Mouse (Mus musculus): Measurements from ENCODE around the gene Ankrd33b. TPM values are rescaled to one million over a fixed set of nuclear protein-coding genes. Genes with fewer than 3 reads are reported as not detected.

The Ankrd33b gene
- polyA plus RNA-seq, 1 experiment from 2014 or later, result 3.0 TPM

- Histone ChIP-seq H3K36me3 (ENCODE audit: insufficient read depth) (no peaks in the 10 kb centered on the region), H3K4me1 (ENCODE audit: insufficient read depth) (peaks cover 10% of the 10 kb centered on the region; the same call in 1 of the 2 replicates), H3K9ac (no peak overlapping the region), H3K27me3 (ENCODE audit: insufficient read depth, low read length) (no peaks in the 10 kb centered on the region), H3K9me3 (ENCODE audit: low read depth, low read length) (no peaks in the 10 kb centered on the region), H3K4me3 (ENCODE audit: low read depth, low read length) (no peak overlapping the region), H3K27ac (ENCODE audit: low read depth) (no peak overlapping the region), H3K4me2 (no peak overlapping the region)
- no peak for TF ChIP-seq CTCF (IDR thresholded peaks at IDR 0.05; ENCODE audit: low read depth)
- DNase-seq, result no peak
- ATAC-seq (ENCODE audit: insufficient read depth), result no peak
- 67% methylated on average over 5 of the region's 5 CpGs for WGBS
These were observed 39.4 kb upstream of the Ankrd33b start for GRCm38 (mm10) chr15:31406881-31407280.

DNA sequence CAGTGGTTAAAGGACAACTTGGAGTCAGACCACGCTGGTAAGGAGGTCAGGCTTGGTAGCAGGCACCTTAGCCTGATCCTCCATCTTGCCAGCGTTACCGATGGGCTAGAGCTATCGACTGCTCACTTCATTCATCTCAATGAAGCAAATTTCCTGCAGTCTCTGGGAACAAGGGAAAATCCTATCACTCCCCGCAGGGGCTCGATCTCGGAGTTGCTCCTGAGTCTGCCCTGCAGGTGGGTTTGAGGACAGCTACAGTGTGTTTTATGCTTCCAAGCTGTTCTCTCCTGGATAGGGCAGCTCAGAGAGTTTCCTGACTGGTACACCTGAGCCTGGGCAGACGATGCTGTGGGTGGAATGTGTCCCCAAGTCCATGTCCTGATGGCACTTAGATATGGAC is 36.8 kb upstream of the Ankrd33b start:
- Histone ChIP-seq H3K36me3 (ENCODE audit: insufficient read depth) (no peaks in the 10 kb centered on the region), H3K27me3 (ENCODE audit: insufficient read depth, low read length) (no peaks in the 10 kb centered on the region), H3K4me1 (ENCODE audit: insufficient read depth) (peaks cover 10% of the 10 kb centered on the region; the same call in 1 of the 2 replicates), H3K9me3 (ENCODE audit: low read depth, low read length) (no peaks in the 10 kb centered on the region), H3K4me2 (no peak overlapping the region), H3K9ac (no peak overlapping the region), H3K4me3 (ENCODE audit: low read depth, low read length) (no peak overlapping the region), H3K27ac (ENCODE audit: low read depth) (no peak overlapping the region)
- 80% methylated on average over 8 of the region's 8 CpGs for WGBS
- TF ChIP-seq CTCF (IDR thresholded peaks at IDR 0.05; ENCODE audit: low read depth), result no peak
- ATAC-seq (ENCODE audit: insufficient read depth) (no peak), DNase-seq (no peak)

DNA sequence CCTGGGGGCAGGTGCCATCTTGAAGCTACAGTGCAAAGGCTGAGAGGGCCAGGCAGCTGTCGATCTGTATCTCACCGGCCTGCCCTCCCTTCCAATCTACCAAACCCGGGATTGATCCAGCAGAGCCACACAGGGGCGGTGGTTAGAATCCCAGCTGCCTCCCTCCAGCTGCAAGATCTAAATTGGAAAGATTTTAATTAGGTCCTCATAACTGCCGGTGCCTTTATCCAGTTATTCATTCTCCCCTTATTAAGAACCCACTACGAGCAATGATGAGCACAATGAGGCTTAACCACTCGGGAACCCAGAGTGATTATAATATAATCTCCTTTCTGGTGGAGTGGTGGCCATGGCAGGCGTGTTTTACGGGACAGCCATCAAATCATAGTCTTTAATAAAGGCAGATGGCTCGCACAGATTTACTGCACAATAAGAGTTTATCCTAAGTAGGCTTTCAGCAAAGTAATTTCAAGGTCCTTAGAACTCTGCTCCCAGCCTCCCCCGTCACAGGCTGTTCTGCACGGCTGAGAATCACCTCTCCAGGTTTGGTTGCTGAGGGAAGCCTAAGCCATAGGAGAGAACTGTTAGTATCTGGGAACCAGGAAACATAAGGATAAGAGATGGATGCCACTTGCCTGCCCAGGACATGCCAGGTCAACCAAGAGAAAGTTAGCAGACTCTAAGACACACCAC is 34.8 kb upstream of the Ankrd33b start:
- 83% methylated on average over 12 of the region's 12 CpGs for WGBS
- no peak for TF ChIP-seq CTCF (IDR thresholded peaks at IDR 0.05; ENCODE audit: low read depth)
- ATAC-seq (ENCODE audit: insufficient read depth) (no peak), DNase-seq (no peak)
- Histone ChIP-seq H3K4me1 (ENCODE audit: insufficient read depth) (peaks cover 6% of the 10 kb centered on the region; the same call in 1 of the 2 replicates), H3K4me2 (no peak overlapping the region), H3K27me3 (ENCODE audit: insufficient read depth, low read length) (no peaks in the 10 kb centered on the region), H3K4me3 (ENCODE audit: low read depth, low read length) (no peak overlapping the region), H3K9ac (no peak overlapping the region), H3K36me3 (ENCODE audit: insufficient read depth) (no peaks in the 10 kb centered on the region), H3K9me3 (ENCODE audit: low read depth, low read length) (no peaks in the 10 kb centered on the region), H3K27ac (ENCODE audit: low read depth) (no peak overlapping the region)

DNA sequence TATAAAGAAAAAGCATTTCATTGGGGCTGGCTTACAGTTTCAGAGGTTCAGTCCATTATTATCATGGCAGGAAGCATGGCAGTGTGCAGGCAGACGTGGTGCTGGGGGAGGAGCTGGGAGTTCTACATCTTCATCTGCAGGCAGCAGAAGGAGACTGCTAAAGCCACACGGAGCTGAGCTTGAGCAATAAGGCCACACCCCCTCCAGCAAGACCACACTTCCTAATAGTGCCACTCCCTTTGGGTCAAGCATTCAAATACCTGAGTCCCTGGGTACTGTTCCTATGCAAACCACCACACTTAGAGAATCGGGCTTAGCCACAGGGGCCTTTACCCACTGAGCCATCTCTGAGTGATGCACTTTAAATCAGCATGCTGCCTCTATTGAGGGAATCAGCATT is 33.4 kb upstream of the Ankrd33b start:
- no peak overlapping the region for H3K4me3 ChIP-seq (ENCODE audit: low read depth, low read length)
- ATAC-seq (ENCODE audit: insufficient read depth) (no peak), DNase-seq (no peak)
- 31% methylated on average over 3 of the region's 3 CpGs for WGBS
- no peaks in the 10 kb centered on the region for H3K9me3 ChIP-seq (ENCODE audit: low read depth, low read length)
- no peak overlapping the region for H3K4me2 ChIP-seq
- H3K9ac ChIP-seq, result no peak overlapping the region
- H3K27ac ChIP-seq (ENCODE audit: low read depth), result no peak overlapping the region
- H3K36me3 ChIP-seq (ENCODE audit: insufficient read depth), result no peaks in the 10 kb centered on the region
- no peaks in the 10 kb centered on the region for H3K4me1 ChIP-seq (ENCODE audit: insufficient read depth)
- no peaks in the 10 kb centered on the region for H3K27me3 ChIP-seq (ENCODE audit: insufficient read depth, low read length)
- no peak for TF ChIP-seq CTCF (IDR thresholded peaks at IDR 0.05; ENCODE audit: low read depth)

DNA sequence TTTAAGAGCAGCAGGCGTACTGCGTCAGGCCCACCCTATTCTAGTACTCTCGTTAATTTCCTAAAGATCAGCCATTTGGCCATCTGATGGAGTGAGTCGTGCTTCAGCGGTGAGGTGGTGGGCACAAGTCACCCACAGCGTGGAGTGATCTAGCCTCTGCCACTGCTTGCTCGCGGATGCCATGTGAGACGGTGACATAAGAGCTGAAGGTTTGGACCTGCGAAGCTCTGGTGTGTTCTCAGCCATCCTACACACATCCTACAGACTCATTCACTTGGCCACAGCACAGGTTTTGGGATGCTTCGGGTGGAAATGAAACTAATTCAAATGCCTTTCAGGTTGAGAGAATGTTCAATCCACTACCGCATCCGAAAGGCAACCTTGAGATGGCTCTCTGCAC is 31.2 kb upstream of the Ankrd33b start:
- no peaks in the 10 kb centered on the region for H3K9me3 ChIP-seq (ENCODE audit: low read depth, low read length)
- no peak overlapping the region for H3K4me3 ChIP-seq (ENCODE audit: low read depth, low read length)
- no peaks in the 10 kb centered on the region for H3K27me3 ChIP-seq (ENCODE audit: insufficient read depth, low read length)
- H3K9ac ChIP-seq, result no peak overlapping the region
- H3K36me3 ChIP-seq (ENCODE audit: insufficient read depth), result no peaks in the 10 kb centered on the region
- ATAC-seq (ENCODE audit: insufficient read depth) (no peak), DNase-seq (no peak)
- no peak overlapping the region for H3K27ac ChIP-seq (ENCODE audit: low read depth)
- TF ChIP-seq CTCF (IDR thresholded peaks at IDR 0.05; ENCODE audit: low read depth), result no peak
- WGBS, result 90% methylated on average over 13 of the region's 13 CpGs
- H3K4me2 ChIP-seq, result no peak overlapping the region
- no peaks in the 10 kb centered on the region for H3K4me1 ChIP-seq (ENCODE audit: insufficient read depth)

DNA sequence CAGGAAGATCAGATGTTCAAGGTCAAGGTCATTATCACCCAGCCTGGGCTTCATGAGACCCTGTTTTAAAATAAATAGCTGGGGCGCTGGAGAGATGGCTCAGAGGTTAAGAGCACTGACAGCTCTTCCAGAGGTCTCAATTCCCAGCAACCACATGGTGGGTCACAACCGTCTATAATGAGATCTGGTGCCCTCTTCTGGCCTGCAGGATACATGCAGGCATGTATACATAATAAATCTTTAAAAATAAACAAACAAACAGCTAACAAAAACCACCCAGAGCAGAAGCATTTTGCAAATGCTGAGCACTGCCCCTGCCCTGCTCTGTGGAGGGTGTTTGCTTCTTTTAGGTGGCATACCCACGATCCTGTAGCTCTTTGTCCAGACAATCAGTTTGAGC is 29.9 kb upstream of the Ankrd33b start:
- Histone ChIP-seq H3K36me3 (ENCODE audit: insufficient read depth) (no peaks in the 10 kb centered on the region), H3K4me2 (no peak overlapping the region), H3K4me1 (ENCODE audit: insufficient read depth) (no peaks in the 10 kb centered on the region), H3K9ac (no peak overlapping the region), H3K4me3 (ENCODE audit: low read depth, low read length) (no peak overlapping the region), H3K9me3 (ENCODE audit: low read depth, low read length) (no peaks in the 10 kb centered on the region), H3K27me3 (ENCODE audit: insufficient read depth, low read length) (no peaks in the 10 kb centered on the region), H3K27ac (ENCODE audit: low read depth) (no peak overlapping the region)
- ATAC-seq (ENCODE audit: insufficient read depth) (no peak), DNase-seq (no peak)
- peak; percentile 31 for TF ChIP-seq CTCF (IDR thresholded peaks at IDR 0.05; ENCODE audit: low read depth)
- WGBS, result 79% methylated on average over 3 of the region's 3 CpGs

DNA sequence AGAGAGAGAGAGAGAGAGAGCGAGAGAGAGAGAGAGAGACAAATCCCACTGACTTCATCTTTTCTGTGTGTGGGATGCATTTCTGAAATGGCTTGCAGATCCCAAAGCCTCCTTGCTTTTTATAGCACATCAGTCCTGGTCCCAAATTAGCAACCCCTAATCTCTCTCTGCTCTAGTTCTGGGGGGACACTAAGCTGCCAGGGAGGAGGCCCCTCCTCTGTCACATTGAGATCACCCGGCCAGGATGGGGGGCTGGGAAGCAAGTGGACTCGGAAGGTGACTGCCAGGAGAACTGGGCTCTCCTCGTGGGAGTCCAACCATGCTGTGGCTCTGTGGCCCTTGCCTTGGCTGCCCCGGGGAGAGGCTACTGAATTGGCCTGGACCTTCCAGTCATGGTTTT is 29.2 kb upstream of the Ankrd33b start:
- Histone ChIP-seq H3K4me2 (no peak overlapping the region), H3K9me3 (ENCODE audit: low read depth, low read length) (no peaks in the 10 kb centered on the region), H3K9ac (no peak overlapping the region), H3K4me1 (ENCODE audit: insufficient read depth) (no peaks in the 10 kb centered on the region), H3K27ac (ENCODE audit: low read depth) (no peak overlapping the region), H3K27me3 (ENCODE audit: insufficient read depth, low read length) (no peaks in the 10 kb centered on the region), H3K4me3 (ENCODE audit: low read depth, low read length) (no peak overlapping the region), H3K36me3 (ENCODE audit: insufficient read depth) (no peaks in the 10 kb centered on the region)
- ATAC-seq (ENCODE audit: insufficient read depth) (no peak), DNase-seq (no peak)
- WGBS, result 58% methylated on average over 5 of the region's 5 CpGs
- no peak for TF ChIP-seq CTCF (IDR thresholded peaks at IDR 0.05; ENCODE audit: low read depth)

Data from lung, embryonic 14.5 days (tissue).